ENCODE assay signal across 14 mouse cellular contexts in the genomic region with DNA sequence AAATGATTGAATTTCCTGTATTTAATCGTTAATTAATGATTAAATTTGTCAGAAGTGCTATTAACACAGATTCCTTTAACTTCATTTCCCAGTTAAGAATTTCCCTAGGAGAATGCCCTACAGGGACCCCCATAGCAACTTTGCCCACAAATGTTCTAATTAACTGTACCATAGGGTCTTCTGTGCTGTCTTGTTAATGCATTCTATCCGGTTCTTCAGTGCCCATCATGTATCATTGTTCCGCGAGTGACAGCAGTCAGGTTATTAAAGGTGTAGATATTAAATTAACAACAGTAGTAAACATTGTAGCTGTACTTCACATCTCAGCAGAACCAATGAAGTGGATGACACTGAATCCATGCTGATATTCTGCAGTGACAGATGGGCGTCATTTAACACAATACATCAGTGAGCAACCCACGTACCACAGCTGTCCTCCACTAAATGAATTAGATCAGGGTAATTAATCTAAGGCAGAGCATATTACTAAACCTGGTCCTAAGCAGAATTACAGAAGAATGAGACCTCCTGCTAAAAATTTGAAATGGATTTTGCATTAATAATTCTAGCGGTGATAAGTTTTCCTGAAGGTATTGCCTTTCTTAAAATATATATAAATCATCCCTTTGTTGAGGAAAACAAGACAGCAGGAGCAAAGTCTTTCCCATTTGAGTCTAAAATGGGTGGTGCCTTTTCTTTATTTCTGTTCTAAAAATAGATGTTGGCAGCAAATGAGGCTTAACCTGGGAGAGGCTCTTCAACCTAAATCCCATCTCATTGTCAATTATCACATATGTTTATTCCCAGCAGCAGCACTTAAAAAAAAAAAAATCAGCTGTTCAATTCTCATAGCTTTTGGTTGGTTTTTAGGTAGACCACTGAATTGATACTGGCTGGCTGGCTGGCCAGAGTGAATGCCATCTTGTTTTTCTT.
DNase-seq lines count a peak whose midpoint lies in the region; ATAC-seq and TF ChIP-seq lines count a peak whose summit lies in the region.
"Had no signal": no experiment of that assay in that cellular context is flagged by ENCODE, and none has a peak within 500 bp of the region (broad histone marks: within the 10 kb centered on the region; RNA-seq: fewer than 3 reads in every experiment).

No protein-coding gene starts in this region.

- intact Hi-C loops in heart, adult 2 months (cut with DNase I), result no loop called here

- no peaks in the 10 kb centered on the region for H3K27me3 ChIP-seq in midbrain, embryonic 12.5 days
- H3K27me3 ChIP-seq in midbrain, embryonic 16.5 days (ENCODE audit: control insufficient read depth, insufficient read depth, low read depth, low read length), result no peaks in the 10 kb centered on the region
- H3K27me3 ChIP-seq in midbrain, embryonic 13.5 days, result no peaks in the 10 kb centered on the region
- H3K27me3 ChIP-seq in heart, adult 2 months (ENCODE audit: control insufficient read depth, insufficient read depth, low read length), result no peaks in the 10 kb centered on the region
- H3K27me3 ChIP-seq in liver, embryonic 12.5 days (replicated peaks), result no peaks in the 10 kb centered on the region
- H3K27me3 ChIP-seq: embryonic facial prominence, embryonic 13.5 days; intestine, embryonic 15.5 days had no signal

- no peak overlapping the region for H3K27ac ChIP-seq in midbrain, embryonic 12.5 days (replicated peaks)
- no peak overlapping the region for H3K27ac ChIP-seq in midbrain, embryonic 16.5 days (ENCODE audit: low read length)
- H3K27ac ChIP-seq in midbrain, embryonic 13.5 days, result no peak overlapping the region
- H3K27ac ChIP-seq in heart, adult 2 months, result no peak overlapping the region
- H3K27ac ChIP-seq in liver, embryonic 12.5 days, result no peak overlapping the region
- H3K27ac ChIP-seq: embryonic facial prominence, embryonic 13.5 days; intestine, embryonic 15.5 days had no signal

- no peaks in the 10 kb centered on the region for H3K9me3 ChIP-seq in midbrain, embryonic 12.5 days
- H3K9me3 ChIP-seq in midbrain, embryonic 16.5 days (replicated peaks; ENCODE audit: control insufficient read depth, low read length, poor library complexity, severe bottlenecking), result no peaks in the 10 kb centered on the region
- H3K9me3 ChIP-seq in midbrain, embryonic 13.5 days, result no peaks in the 10 kb centered on the region
- no peaks in the 10 kb centered on the region for H3K9me3 ChIP-seq in liver, embryonic 12.5 days (replicated peaks)
- H3K9me3 ChIP-seq: embryonic facial prominence, embryonic 13.5 days; intestine, embryonic 15.5 days had no signal

- H3K79me2 ChIP-seq in heart, adult 2 months (replicated peaks; ENCODE audit: control insufficient read depth, insufficient read depth, low read length), result no peaks in the 10 kb centered on the region

- DNase-seq in embryo, embryonic 10.5 days (ENCODE audit: low spot score), result peak; percentile 2
- no peak for DNase-seq in embryo, embryonic 9.5 days (ENCODE audit: extremely low spot score)
- DNase-seq in heart, adult 2 months, result no peak
- DNase-seq in left cerebral cortex, adult 8-10 months (ENCODE audit: low spot score in 2 of 2), result no peak
- DNase-seq: cerebellum, adult 9-10 months; kidney, postnatal 10 days; lung, embryonic 14.5 days; thymus, postnatal 36 days had no signal

- no peak for TF ChIP-seq CTCF in heart, adult 2 months (IDR thresholded peaks at IDR 0.05)

- H3K4me1 ChIP-seq in midbrain, embryonic 12.5 days, result no peaks in the 10 kb centered on the region
- no peaks in the 10 kb centered on the region for H3K4me1 ChIP-seq in midbrain, embryonic 16.5 days (ENCODE audit: control insufficient read depth, insufficient read depth, low read length)
- no peaks in the 10 kb centered on the region for H3K4me1 ChIP-seq in midbrain, embryonic 13.5 days (replicated peaks)
- H3K4me1 ChIP-seq in heart, adult 2 months (ENCODE audit: control insufficient read depth, insufficient read depth, low read length), result no peaks in the 10 kb centered on the region
- H3K4me1 ChIP-seq in liver, embryonic 12.5 days, result no peaks in the 10 kb centered on the region
- H3K4me1 ChIP-seq: embryonic facial prominence, embryonic 13.5 days; intestine, embryonic 15.5 days had no signal

- WGBS in midbrain, embryonic 12.5 days, result 78% methylated on average over 7 of the region's 7 CpGs
- 58% methylated on average over 7 of the region's 7 CpGs for WGBS in midbrain, embryonic 16.5 days
- 60% methylated on average over 7 of the region's 7 CpGs for WGBS in midbrain, embryonic 13.5 days
- WGBS in heart, adult 2 months, result 79% methylated on average over 7 of the region's 7 CpGs
- WGBS in liver, embryonic 12.5 days (ENCODE audit: insufficient replicate concordance), result 73% methylated on average over 7 of the region's 7 CpGs

- no peak overlapping the region for H3K4me3 ChIP-seq in midbrain, embryonic 12.5 days
- no peak overlapping the region for H3K4me3 ChIP-seq in midbrain, embryonic 16.5 days (ENCODE audit: low read depth, low read length)
- H3K4me3 ChIP-seq in midbrain, embryonic 13.5 days (replicated peaks), result no peak overlapping the region
- no peak overlapping the region for H3K4me3 ChIP-seq in heart, adult 2 months
- H3K4me3 ChIP-seq in liver, embryonic 12.5 days, result no peak overlapping the region
- H3K4me3 ChIP-seq: embryonic facial prominence, embryonic 13.5 days; intestine, embryonic 15.5 days had no signal

- TF ChIP-seq EP300 in heart, adult 2 months (IDR thresholded peaks at IDR 0.05; ENCODE audit: insufficient read depth, low read depth, low read length), result no peak

- no peak overlapping the region for H3K9ac ChIP-seq in midbrain, embryonic 12.5 days (replicated peaks)
- no peak overlapping the region for H3K9ac ChIP-seq in midbrain, embryonic 16.5 days (ENCODE audit: low read depth, low read length)
- no peak overlapping the region for H3K9ac ChIP-seq in midbrain, embryonic 13.5 days (replicated peaks)
- no peak overlapping the region for H3K9ac ChIP-seq in heart, adult 2 months (ENCODE audit: low read depth, low read length)
- H3K9ac ChIP-seq in liver, embryonic 12.5 days, result no peak overlapping the region
- H3K9ac ChIP-seq: embryonic facial prominence, embryonic 13.5 days; intestine, embryonic 15.5 days; lung, embryonic 14.5 days had no signal

- no peak for TF ChIP-seq POLR2A in heart, adult 2 months (IDR thresholded peaks at IDR 0.05; ENCODE audit: insufficient read depth, low read depth, low read length)

- peak; percentile 73 for ATAC-seq in midbrain, embryonic 12.5 days (ENCODE audit: low FRiP score, low read depth)
- no peak for ATAC-seq in midbrain, embryonic 16.5 days
- ATAC-seq in midbrain, embryonic 13.5 days, result peak; percentile 85
- no peak for ATAC-seq in liver, embryonic 12.5 days
- ATAC-seq: intestine, embryonic 15.5 days had no signal

- H3K36me3 ChIP-seq in midbrain, embryonic 12.5 days, result no peaks in the 10 kb centered on the region
- H3K36me3 ChIP-seq in midbrain, embryonic 16.5 days (ENCODE audit: control insufficient read depth, insufficient read depth, low read length), result no peaks in the 10 kb centered on the region
- H3K36me3 ChIP-seq in midbrain, embryonic 13.5 days, result no peaks in the 10 kb centered on the region
- H3K36me3 ChIP-seq in heart, adult 2 months (ENCODE audit: control insufficient read depth, insufficient read depth, low read length), result no peaks in the 10 kb centered on the region
- H3K36me3 ChIP-seq in liver, embryonic 12.5 days, result no peaks in the 10 kb centered on the region
- H3K36me3 ChIP-seq: embryonic facial prominence, embryonic 13.5 days; intestine, embryonic 15.5 days had no signal

- no peak overlapping the region for H3K4me2 ChIP-seq in midbrain, embryonic 12.5 days (replicated peaks)
- H3K4me2 ChIP-seq in midbrain, embryonic 16.5 days (ENCODE audit: low read length), result no peak overlapping the region
- no peak overlapping the region for H3K4me2 ChIP-seq in midbrain, embryonic 13.5 days (replicated peaks)
- H3K4me2 ChIP-seq in liver, embryonic 12.5 days, result no peak overlapping the region
- H3K4me2 ChIP-seq: embryonic facial prominence, embryonic 13.5 days; intestine, embryonic 15.5 days; lung, embryonic 14.5 days had no signal

Comparison
In these comparisons a context has a peak if more than half of its experiments do, and no peak if none do; other contexts are left out.
1. ATAC-seq: peak in midbrain, embryonic 12.5 days (single experiment) and midbrain, embryonic 13.5 days (single experiment); none in midbrain, embryonic 16.5 days (single experiment) and liver, embryonic 12.5 days (single experiment).